Mouse (Mus musculus): ENCODE data around the gene C2cd2.

- no peak for TF ChIP-seq CTCF (IDR thresholded peaks at IDR 0.05; ENCODE audit: insufficient read depth, low read length)
- TF ChIP-seq POLR2A (IDR thresholded peaks at IDR 0.05; ENCODE audit: borderline replicate concordance, extremely low read depth, low read depth, low read length) = no peak
These were observed 84.9 kb downstream of the C2cd2 start for GRCm38 (mm10) chr16:97877502-97877901.

Measured in lung, adult 2 months (tissue).